Mouse (Mus musculus) limb, embryonic 14.5 days (tissue): Measurements from ENCODE around the gene Nrip1. TPM values are rescaled to one million over a fixed set of nuclear protein-coding genes. Genes with fewer than 3 reads are reported as not detected.

Source experiments
- ATAC-seq: fragments of 200-750 bp; cut with Nextera tagmentation; 2 replicates; pipeline ENCODE4 v1.8.0; 2017; ENCODE audit warnings: low read depth, moderate number of reproducible peaks, moderate TSS enrichment; ENCODE audit not compliant: low FRiP score
- DNase-seq: peaks from one replicate; pipeline ENCODE4 v3.0.0-alpha.2; 2015; ENCODE audit warnings: low spot score
- H3K27ac ChIP-seq: fragments of 300-500 bp; sonication (generic); replicated peaks from 2 replicates; pipeline ENCODE4 v1.5.1; 2014; ENCODE audit warnings: low read depth, mild to moderate bottlenecking, low read length, moderate library complexity, mixed read lengths
- H3K27me3 ChIP-seq: fragments of 300-500 bp; sonication (generic); 2 replicates; pipeline ENCODE4 v1.6.1; 2014; ENCODE audit warnings: low read length, mixed read lengths; ENCODE audit not compliant: control insufficient read depth, insufficient read depth
- H3K36me3 ChIP-seq: fragments of 300-500 bp; sonication (generic); 2 replicates; pipeline ENCODE4 v1.6.1; 2014; ENCODE audit warnings: mild to moderate bottlenecking, low read length, moderate library complexity, mixed read lengths; ENCODE audit not compliant: control insufficient read depth, insufficient read depth
- H3K4me1 ChIP-seq: fragments of 300-500 bp; sonication (generic); 2 replicates; pipeline ENCODE4 v1.6.1; 2014; ENCODE audit warnings: antibody characterized with exemption, low read length, mixed read lengths; ENCODE audit not compliant: control insufficient read depth, insufficient read depth
- H3K4me2 ChIP-seq: fragments of 300-500 bp; sonication (generic); replicated peaks from 2 replicates; pipeline ENCODE4 v1.6.1; 2014; ENCODE audit warnings: low read depth, mild to moderate bottlenecking, low read length, moderate library complexity; ENCODE audit not compliant: severe bottlenecking
- H3K4me3 ChIP-seq: fragments of 300-500 bp; sonication (generic); replicated peaks from 2 replicates; pipeline ENCODE4 v1.5.1; 2014; ENCODE audit warnings: low read length
- H3K9ac ChIP-seq: fragments of 300-500 bp; sonication (generic); 2 replicates; pipeline ENCODE4 v1.6.1; 2014; ENCODE audit warnings: mild to moderate bottlenecking, low read depth, low read length, moderate library complexity; ENCODE audit not compliant: severe bottlenecking
- H3K9me3 ChIP-seq: fragments of 300-500 bp; sonication (generic); 2 replicates; pipeline ENCODE4 v1.6.1; 2016; ENCODE audit warnings: low read length; ENCODE audit not compliant: control insufficient read depth
- POLR2A ChIP-seq: fragments of 200-500 bp; IDR thresholded peaks from 2 replicates; pipeline ENCODE4 v1.8.0; 2012; ENCODE audit warnings: inconsistent platforms, mild to moderate bottlenecking, moderate library complexity, borderline replicate concordance; ENCODE audit not compliant: insufficient read depth, insufficient read length; ENCODE audit errors: extremely low read depth
- WGBS: fragments of 180-500 bp; shearing (Covaris S2); extraction: QIAGEN DNeasy Blood & Tissue Kit; methylation state at CpG from one replicate; pipeline ENCODE4 v1.1.7; 2014; 5-methylcytosine and 5-hydroxymethylcytosine counted together
- polyA plus RNA-seq, 2 experiments: library from polyadenylated mRNA; depleted of rRNA in 1 of 2; stranded (reverse) in 1 of 2; unstranded in 1 of 2; fragments of >200 nt; fragmentation: Nextera tagmentation in 1 of 2; extraction: Ambion mirVana in 1 of 2; gene quantifications; 2 replicates each; pipeline versions ENCODE4 v1.2.1 to v1.2.3; 2012 to 2014

Nrip1 gene
- polyA plus RNA-seq, 2 experiments: 6.9 to 37.3 TPM

GRCm38 (mm10) chr16:76293765-76294463, 79.7 kb downstream of the Nrip1 start:
- no peak for TF ChIP-seq POLR2A
- no peak for ATAC-seq
- Histone ChIP-seq H3K27ac (no peak overlapping the region), H3K4me3 (no peak overlapping the region), H3K27me3 (no peaks in the 10 kb centered on the region), H3K9ac (no peak overlapping the region), H3K4me1 (no peaks in the 10 kb centered on the region), H3K9me3 (no peaks in the 10 kb centered on the region), H3K36me3 (peaks cover 53% of the 10 kb centered on the region), H3K4me2 (no peak overlapping the region)
- DNase-seq: no peak
- 89% methylated on average over 20 of the region's 20 CpGs for WGBS

- Histone ChIP-seq H3K4me2 (no peak overlapping the region), H3K27me3 (no peaks in the 10 kb centered on the region), H3K9ac (no peak overlapping the region), H3K27ac (no peak overlapping the region), H3K4me3 (no peak overlapping the region), H3K4me1 (no peaks in the 10 kb centered on the region), H3K9me3 (no peaks in the 10 kb centered on the region), H3K36me3 (peaks cover 53% of the 10 kb centered on the region)
- 90% methylated on average over 21 of the region's 21 CpGs for WGBS
- TF ChIP-seq POLR2A: no peak
- no peak for ATAC-seq
- DNase-seq: no peak
Observed at GRCm38 (mm10) chr16:76293176-76293575, 80.5 kb downstream of the Nrip1 start.

GRCm38 (mm10) chr16:76292656-76293055, 81.0 kb downstream of the Nrip1 start:
- TF ChIP-seq POLR2A: no peak
- Histone ChIP-seq H3K27ac (no peak overlapping the region), H3K36me3 (peaks cover 53% of the 10 kb centered on the region), H3K4me3 (no peak overlapping the region), H3K9ac (no peak overlapping the region), H3K4me1 (no peaks in the 10 kb centered on the region), H3K9me3 (no peaks in the 10 kb centered on the region), H3K27me3 (no peaks in the 10 kb centered on the region), H3K4me2 (no peak overlapping the region)
- ATAC-seq (0 out of 2 replicates have a peak, but pooled peaks have one; percentile 23), DNase-seq (peak; percentile 18)
- WGBS: 79% methylated on average over 15 of the region's 15 CpGs

GRCm38 (mm10) chr16:76291366-76291765, 82.3 kb downstream of the Nrip1 start:
- H3K9me3 ChIP-seq: no peaks in the 10 kb centered on the region
- peaks cover 53% of the 10 kb centered on the region for H3K36me3 ChIP-seq
- 92% methylated on average over 14 of the region's 14 CpGs for WGBS
- no peak for ATAC-seq
- no peaks in the 10 kb centered on the region for H3K4me1 ChIP-seq
- TF ChIP-seq POLR2A: no peak
- no peak overlapping the region for H3K4me3 ChIP-seq
- no peak overlapping the region for H3K9ac ChIP-seq
- DNase-seq: no peak
- H3K4me2 ChIP-seq: no peak overlapping the region
- no peak overlapping the region for H3K27ac ChIP-seq
- H3K27me3 ChIP-seq: no peaks in the 10 kb centered on the region

GRCm38 (mm10) chr16:76289495-76289894, 84.1 kb downstream of the Nrip1 start:
- no peak for TF ChIP-seq POLR2A
- Histone ChIP-seq H3K9me3 (no peaks in the 10 kb centered on the region), H3K4me3 (no peak overlapping the region), H3K9ac (no peak overlapping the region), H3K4me2 (no peak overlapping the region), H3K36me3 (peaks cover 49% of the 10 kb centered on the region), H3K27me3 (no peaks in the 10 kb centered on the region), H3K27ac (no peak overlapping the region), H3K4me1 (no peaks in the 10 kb centered on the region)
- no peak for ATAC-seq
- 64% methylated on average over 2 of the region's 2 CpGs for WGBS
- no peak for DNase-seq
